In the genomic region with DNA sequence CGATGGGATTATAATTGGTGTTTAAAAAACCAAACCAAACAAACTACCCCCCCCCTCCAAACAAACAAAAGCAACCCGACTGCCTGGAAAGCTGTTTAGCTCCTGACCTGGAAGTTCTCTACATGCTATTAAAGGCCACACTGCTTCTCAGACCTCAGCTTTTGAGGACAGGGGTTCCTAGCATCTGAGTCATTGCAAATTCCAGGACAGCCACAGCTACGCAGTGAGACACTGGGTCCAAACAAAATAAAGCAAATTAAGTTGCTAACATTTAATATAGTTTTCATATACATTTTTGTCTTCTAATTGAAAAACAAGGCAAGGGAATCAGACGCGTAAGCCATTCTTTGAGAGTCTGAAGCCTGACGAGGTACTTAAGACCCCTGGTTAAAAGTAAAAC, we compare ENCODE assay signal across 16 mouse cellular contexts.
"Had no signal": no experiment of that assay in that cellular context is flagged by ENCODE, and none has a peak within 500 bp of the region (broad histone marks: within the 10 kb centered on the region; RNA-seq: fewer than 3 reads in every experiment).

No protein-coding gene starts in this region.

- ATAC-seq: midbrain, embryonic 15.5 days had no signal

- H3K27ac ChIP-seq: kidney, postnatal 0 days; left cerebral cortex, adult 2 months; limb, embryonic 12.5 days; midbrain, embryonic 15.5 days; neural tube, embryonic 13.5 days had no signal

- H3K9ac ChIP-seq: limb, embryonic 12.5 days; midbrain, embryonic 15.5 days; neural tube, embryonic 13.5 days had no signal

- H3K4me2 ChIP-seq: limb, embryonic 12.5 days; midbrain, embryonic 11.5 days; midbrain, embryonic 15.5 days; neural tube, embryonic 13.5 days had no signal

- H3K4me3 ChIP-seq: layer of hippocampus, adult 2 months; left cerebral cortex, adult 2 months; limb, embryonic 12.5 days; midbrain, embryonic 15.5 days; neural tube, embryonic 13.5 days had no signal

- H3K4me1 ChIP-seq: neural tube, embryonic 13.5 days had no signal

- DNase-seq: kidney, adult 11 months; kidney, adult 9 months; kidney, postnatal 36 days; lung, postnatal 36 days; retina, postnatal 1 day; right cerebral cortex, postnatal 4 days; spleen, adult 18-20 months; thymus, adult 18-20 months; thymus, postnatal 25 days had no signal

- H3K36me3 ChIP-seq: midbrain, embryonic 15.5 days; neural tube, embryonic 13.5 days had no signal

- H3K9me3 ChIP-seq: limb, embryonic 12.5 days; midbrain, embryonic 15.5 days; neural tube, embryonic 13.5 days had no signal

- H3K27me3 ChIP-seq: limb, embryonic 12.5 days; midbrain, embryonic 15.5 days; neural tube, embryonic 13.5 days had no signal
